Mouse (Mus musculus): ENCODE data around the gene Vmn2r6.
"Not testable (repeated sequence)": the region's sequence is repeated elsewhere in the genome, so short reads cannot be mapped to it uniquely, and the experiment has no call there.

The Vmn2r6 gene

GRCm38 (mm10) chr3:64565730-64566129 is at the start of gene Vmn2r6:
Gene Vmn2r6 (minus strand): TSS chr3:64565830.
- DNase-seq (ENCODE audit: low spot score) = not testable (repeated sequence)

- no peak for DNase-seq (ENCODE audit: low spot score)
Measured at GRCm38 (mm10) chr3:64587618-64588017, 22.0 kb upstream of the Vmn2r6 start.

GRCm38 (mm10) chr3:64568793-64569192 is 3.2 kb upstream of the Vmn2r6 start:
- not testable (repeated sequence) for DNase-seq (ENCODE audit: low spot score)

- not testable (repeated sequence) for DNase-seq (ENCODE audit: low spot score)
Measured at GRCm38 (mm10) chr3:64523585-64523984, 42.0 kb downstream of the Vmn2r6 start.

GRCm38 (mm10) chr3:64509742-64510141 is 55.9 kb downstream of the Vmn2r6 start, which contains the start of gene Vmn2r5:
Gene Vmn2r5 (minus strand): TSS chr3:64509842.
- DNase-seq (ENCODE audit: low spot score) = not testable (repeated sequence)
